Mouse (Mus musculus) midbrain, embryonic 11.5 days (tissue): ENCODE measurements around the gene Tpst1. TPM values are rescaled to one million over a fixed set of nuclear protein-coding genes. Genes with fewer than 3 reads are reported as not detected.

Source experiments
- ATAC-seq: fragments of 200-750 bp; cut with Nextera tagmentation; 2 replicates; pipeline ENCODE4 v1.8.0; 2017; ENCODE audit warnings: moderate TSS enrichment, moderate library complexity; ENCODE audit not compliant: low FRiP score
- DNase-seq: peaks from one replicate; pipeline ENCODE4 v3.0.0; 2015; ENCODE audit warnings: low spot score; ENCODE audit errors: missing footprints
- H3K27ac ChIP-seq: fragments of 300-500 bp; sonication (generic); 2 replicates; pipeline ENCODE4 v1.5.1; 2014; ENCODE audit warnings: low read depth, low read length
- H3K27me3 ChIP-seq: fragments of 300-500 bp; sonication (generic); 2 replicates; pipeline ENCODE4 v1.6.1; 2014; ENCODE audit warnings: mild to moderate bottlenecking, low read length, moderate library complexity, mixed read lengths; ENCODE audit not compliant: control insufficient read depth, insufficient read depth
- H3K36me3 ChIP-seq: fragments of 300-500 bp; sonication (generic); 2 replicates; pipeline ENCODE4 v1.6.1; 2014; ENCODE audit warnings: mild to moderate bottlenecking, low read length, moderate library complexity, mixed read lengths; ENCODE audit not compliant: control insufficient read depth, insufficient read depth
- H3K4me1 ChIP-seq: fragments of 300-500 bp; sonication (generic); 2 replicates; pipeline ENCODE4 v1.6.1; 2014; ENCODE audit warnings: low read length; ENCODE audit not compliant: control insufficient read depth, insufficient read depth
- H3K4me2 ChIP-seq: fragments of 300-500 bp; sonication (generic); 2 replicates; pipeline ENCODE4 v1.6.1; 2014; ENCODE audit warnings: mild to moderate bottlenecking, moderate library complexity
- H3K4me3 ChIP-seq: fragments of 300-500 bp; sonication (generic); 2 replicates; pipeline ENCODE4 v1.5.1; 2014; ENCODE audit warnings: low read depth, low read length
- H3K9ac ChIP-seq: fragments of 300-500 bp; sonication (generic); 2 replicates; pipeline ENCODE4 v1.6.1; 2014; ENCODE audit warnings: low read length
- H3K9me3 ChIP-seq: fragments of 300-500 bp; sonication (generic); 2 replicates; pipeline ENCODE4 v1.6.1; 2016; ENCODE audit warnings: low read length; ENCODE audit not compliant: control insufficient read depth
- WGBS: fragments of 180-500 bp; shearing (Covaris S2); extraction: QIAGEN DNeasy Blood & Tissue Kit; methylation state at CpG from one replicate; pipeline ENCODE4 v1.1.7; 2014; 5-methylcytosine and 5-hydroxymethylcytosine counted together
- polyA plus RNA-seq: library from polyadenylated mRNA; unstranded; fragments of >200 nt; fragmentation: Nextera tagmentation; extraction: Ambion mirVana; gene quantifications from 2 replicates; pipeline ENCODE4 v1.2.1, GENCODE M21; 2014

Tpst1 gene
- polyA plus RNA-seq, 1 experiment from 2014 or later, result 64.7 TPM

GRCm38 (mm10) chr5:130050416-130050815 lies 22.7 kb upstream of the Tpst1 start:
- WGBS, result 44% methylated on average over 6 of the region's 6 CpGs
- peak; percentile 82 for DNase-seq
- H3K9me3 ChIP-seq, result no peaks in the 10 kb centered on the region
- no peak for ATAC-seq
- H3K4me3 ChIP-seq, result no peak overlapping the region
- H3K9ac ChIP-seq, result no peak overlapping the region
- no peaks in the 10 kb centered on the region for H3K27me3 ChIP-seq
- H3K36me3 ChIP-seq, result peaks cover 6% of the 10 kb centered on the region; the same call in 1 of the 2 replicates
- H3K27ac ChIP-seq, result no peak overlapping the region
- no peaks in the 10 kb centered on the region for H3K4me1 ChIP-seq
- H3K4me2 ChIP-seq, result no peak overlapping the region

GRCm38 (mm10) chr5:130051073-130051860 lies 21.9 kb upstream of the Tpst1 start:
- Histone ChIP-seq H3K4me2 (no peak overlapping the region), H3K4me3 (no peak overlapping the region), H3K4me1 (no peaks in the 10 kb centered on the region), H3K36me3 (peaks cover 6% of the 10 kb centered on the region; the same call in 1 of the 2 replicates), H3K9me3 (no peaks in the 10 kb centered on the region), H3K27me3 (no peaks in the 10 kb centered on the region), H3K9ac (no peak overlapping the region), H3K27ac (no peak overlapping the region)
- no peak for ATAC-seq
- 84% methylated on average over 15 of the region's 15 CpGs for WGBS
- DNase-seq, result peak; percentile 62

- WGBS, result 67% methylated on average over 5 of the region's 5 CpGs
- no peaks in the 10 kb centered on the region for H3K9me3 ChIP-seq
- ATAC-seq (no peak), DNase-seq (peak; percentile 59)
- no peak overlapping the region for H3K9ac ChIP-seq
- H3K4me3 ChIP-seq, result no peak overlapping the region
- H3K27ac ChIP-seq, result no peak overlapping the region
- no peak overlapping the region for H3K4me2 ChIP-seq
- H3K27me3 ChIP-seq, result no peaks in the 10 kb centered on the region
- H3K4me1 ChIP-seq, result no peaks in the 10 kb centered on the region
- H3K36me3 ChIP-seq, result peaks cover 2% of the 10 kb centered on the region; the same call in 1 of the 2 replicates
These were observed 20.6 kb upstream of the Tpst1 start for GRCm38 (mm10) chr5:130052510-130052909.

- DNase-seq (no peak), ATAC-seq (no peak)
- no peak overlapping the region for H3K27ac ChIP-seq
- H3K4me2 ChIP-seq, result no peak overlapping the region
- H3K27me3 ChIP-seq, result no peaks in the 10 kb centered on the region
- H3K9me3 ChIP-seq, result no peaks in the 10 kb centered on the region
- H3K36me3 ChIP-seq, result 0 out of 2 replicates have a peak, but pooled peaks cover 2% of the 10 kb centered on the region
- no peak overlapping the region for H3K9ac ChIP-seq
- no peaks in the 10 kb centered on the region for H3K4me1 ChIP-seq
- no peak overlapping the region for H3K4me3 ChIP-seq
- 91% methylated on average over 6 of the region's 6 CpGs for WGBS
These were observed 20.2 kb upstream of the Tpst1 start for GRCm38 (mm10) chr5:130052955-130053354.

GRCm38 (mm10) chr5:130055688-130056087 lies 17.4 kb upstream of the Tpst1 start:
- Histone ChIP-seq H3K4me1 (no peaks in the 10 kb centered on the region; the same call in 1 of the 2 replicates), H3K27ac (no peak overlapping the region), H3K27me3 (no peaks in the 10 kb centered on the region), H3K4me3 (no peak overlapping the region), H3K9me3 (no peaks in the 10 kb centered on the region), H3K4me2 (no peak overlapping the region), H3K9ac (no peak overlapping the region), H3K36me3 (peaks cover 3% of the 10 kb centered on the region; the same call in 1 of the 2 replicates)
- 89% methylated on average over 4 of the region's 4 CpGs for WGBS
- DNase-seq, result peak; percentile 12
- no peak for ATAC-seq

- Histone ChIP-seq H3K4me1 (no peaks in the 10 kb centered on the region; the same call in 1 of the 2 replicates), H3K27ac (no peak overlapping the region), H3K4me2 (no peak overlapping the region), H3K9me3 (no peaks in the 10 kb centered on the region), H3K9ac (no peak overlapping the region), H3K36me3 (peaks cover 3% of the 10 kb centered on the region; the same call in 1 of the 2 replicates), H3K27me3 (no peaks in the 10 kb centered on the region), H3K4me3 (no peak overlapping the region)
- ATAC-seq, result no peak
- 93% methylated on average over 2 of the region's 2 CpGs for WGBS
- peak; percentile 74 for DNase-seq
These were observed 16.8 kb upstream of the Tpst1 start for GRCm38 (mm10) chr5:130056303-130056702.

GRCm38 (mm10) chr5:130059413-130060328 lies 13.5 kb upstream of the Tpst1 start:
- H3K36me3 ChIP-seq, result peaks cover 3% of the 10 kb centered on the region; the same call in 1 of the 2 replicates
- H3K27ac ChIP-seq, result no peak overlapping the region
- no peaks in the 10 kb centered on the region for H3K9me3 ChIP-seq
- 0 out of 2 replicates have a peak, but pooled peaks have one; percentile 38 for ATAC-seq
- no peaks in the 10 kb centered on the region for H3K27me3 ChIP-seq
- H3K4me3 ChIP-seq, result no peak overlapping the region
- H3K9ac ChIP-seq, result no peak overlapping the region
- DNase-seq, result no peak
- no peaks in the 10 kb centered on the region; the same call in 1 of the 2 replicates for H3K4me1 ChIP-seq
- no peak overlapping the region for H3K4me2 ChIP-seq
- WGBS, result 74% methylated on average over 12 of the region's 12 CpGs

GRCm38 (mm10) chr5:130060329-130060665 lies 12.8 kb upstream of the Tpst1 start:
- Histone ChIP-seq H3K27me3 (no peaks in the 10 kb centered on the region), H3K4me3 (no peak overlapping the region), H3K27ac (no peak overlapping the region), H3K36me3 (peaks cover 3% of the 10 kb centered on the region; the same call in 1 of the 2 replicates), H3K4me2 (no peak overlapping the region), H3K9ac (no peak overlapping the region), H3K4me1 (no peaks in the 10 kb centered on the region; the same call in 1 of the 2 replicates), H3K9me3 (no peaks in the 10 kb centered on the region)
- 92% methylated on average over 4 of the region's 4 CpGs for WGBS
- no peak for DNase-seq
- ATAC-seq, result no peak
